Mouse (Mus musculus): ENCODE measurements around the gene Homer2. TPM values are rescaled to one million over a fixed set of nuclear protein-coding genes. Genes with fewer than 3 reads are reported as not detected.

Gene Homer2
- total and polyA plus RNA-seq, 3 experiments = 0.08 TPM; not detected in 2

- TF ChIP-seq PAX5 (IDR thresholded peaks at IDR 0.05; ENCODE audit: low read length) (no peak), NELFE (IDR thresholded peaks at IDR 0.05; ENCODE audit: low read depth, low read length) (no peak), MAFK (IDR thresholded peaks at IDR 0.05; ENCODE audit: insufficient replicate concordance, low read length) (no peak), MEF2A (IDR thresholded peaks at IDR 0.05; ENCODE audit: borderline replicate concordance, low read depth, low read length) (no peak), CHD2 (IDR thresholded peaks at IDR 0.05; ENCODE audit: low read length) (no peak), ELF1 (IDR thresholded peaks at IDR 0.05; ENCODE audit: low read depth, low read length) (no peak), IRF4 (IDR thresholded peaks at IDR 0.05; ENCODE audit: low read depth, low read length) (no peak), POLR2A (IDR thresholded peaks at IDR 0.05; ENCODE audit: low read depth, low read length) (no peak), JUN (IDR thresholded peaks at IDR 0.05; ENCODE audit: insufficient read depth, low read depth, low read length) (no peak), MXI1 (IDR thresholded peaks at IDR 0.05; ENCODE audit: low read depth, low read length) (no peak)
- Histone ChIP-seq H3K4me2 (ENCODE audit: insufficient read depth, low read depth, poor library complexity, severe bottlenecking) (no peak overlapping the region), H3K79me2 (replicated peaks; ENCODE audit: control insufficient read depth, extremely low read depth, insufficient read depth, poor library complexity, severe bottlenecking) (no peaks in the 10 kb centered on the region), H3K27me3 (replicated peaks) (peaks cover 27% of the 10 kb centered on the region), H3K4me3 (replicated peaks in 1 of 3; ENCODE audit: low read depth in 2 of 3, low read length in 2 of 3, poor library complexity in 1 of 3) (no peak overlapping the region), H3K9me3 (replicated peaks; ENCODE audit: low read length) (no peaks in the 10 kb centered on the region), H3K4me1 (ENCODE audit: control insufficient read depth in 1 of 2, insufficient read depth in 2 of 2) (peaks cover 2 to 11% of the 10 kb centered on the region in 2 experiments; a peak in 2 of 4 replicates), H3K27ac (ENCODE audit: insufficient read depth, low read depth) (no peak overlapping the region), H3K36me3 (replicated peaks in 1 of 2; ENCODE audit: control insufficient read depth in 1 of 2, insufficient read depth in 1 of 2, low read length in 1 of 2) (no peaks in the 10 kb centered on the region), H3K9ac (ENCODE audit: insufficient read depth, low read depth) (no peak overlapping the region)
- dilution Hi-C loops (cut with MboI; ENCODE audit: extremely low pct_ligation_motif_present, extremely low pct_unique_long_range_greater_than_20kb, low sequenced_read_pairs) = no loop called here
- no peak for DNase-seq (ENCODE audit: extremely low read depth)
- in situ Hi-C loops (cut with MboI; ENCODE audit: low pct_ligation_motif_present, low pct_unique_long_range_greater_than_20kb, low sequenced_read_pairs) = no loop called here
Measured at GRCm38 (mm10) chr7:81689116-81689681, 18.1 kb downstream of the Homer2 start.

GRCm38 (mm10) chr7:81688378-81688777 is 18.9 kb downstream of the Homer2 start:
- H3K9ac ChIP-seq (ENCODE audit: insufficient read depth, low read depth) = no peak overlapping the region
- no peak for DNase-seq (ENCODE audit: extremely low read depth)
- in situ Hi-C loops (cut with MboI; ENCODE audit: low pct_ligation_motif_present, low pct_unique_long_range_greater_than_20kb, low sequenced_read_pairs) (no loop called here), dilution Hi-C loops (cut with MboI; ENCODE audit: extremely low pct_ligation_motif_present, extremely low pct_unique_long_range_greater_than_20kb, low sequenced_read_pairs) (no loop called here)
- no peak overlapping the region for H3K4me3 ChIP-seq (replicated peaks in 1 of 3; ENCODE audit: low read depth in 2 of 3, low read length in 2 of 3, poor library complexity in 1 of 3)
- H3K36me3 ChIP-seq (replicated peaks in 1 of 2; ENCODE audit: control insufficient read depth in 1 of 2, insufficient read depth in 1 of 2, low read length in 1 of 2) = no peaks in the 10 kb centered on the region
- no peaks in the 10 kb centered on the region for H3K79me2 ChIP-seq (replicated peaks; ENCODE audit: control insufficient read depth, extremely low read depth, insufficient read depth, poor library complexity, severe bottlenecking)
- H3K9me3 ChIP-seq (replicated peaks; ENCODE audit: low read length) = no peaks in the 10 kb centered on the region
- H3K27me3 ChIP-seq (replicated peaks) = peaks cover 19% of the 10 kb centered on the region
- no peak overlapping the region for H3K4me2 ChIP-seq (ENCODE audit: insufficient read depth, low read depth, poor library complexity, severe bottlenecking)
- peaks cover 2 to 11% of the 10 kb centered on the region in 2 experiments; a peak in 2 of 4 replicates for H3K4me1 ChIP-seq (ENCODE audit: control insufficient read depth in 1 of 2, insufficient read depth in 2 of 2)
- H3K27ac ChIP-seq (ENCODE audit: insufficient read depth, low read depth) = no peak overlapping the region
- no peak for TF ChIP-seq MYC (IDR thresholded peaks at IDR 0.05; ENCODE audit: low read depth, low read length)
- TF ChIP-seq E2F4 (IDR thresholded peaks at IDR 0.05; ENCODE audit: insufficient replicate concordance, low read depth, low read length) = no peak
- no peak for TF ChIP-seq MXI1 (IDR thresholded peaks at IDR 0.05; ENCODE audit: low read depth, low read length)
- no peak for TF ChIP-seq MAZ (IDR thresholded peaks at IDR 0.05; ENCODE audit: low read depth, low read length)
- TF ChIP-seq NELFE (IDR thresholded peaks at IDR 0.05; ENCODE audit: low read depth, low read length) = no peak
- TF ChIP-seq JUN (IDR thresholded peaks at IDR 0.05; ENCODE audit: insufficient read depth, low read depth, low read length) = no peak
- no peak for TF ChIP-seq ZC3H11A (IDR thresholded peaks at IDR 0.05; ENCODE audit: low read depth, low read length)
- no peak for TF ChIP-seq MEF2A (IDR thresholded peaks at IDR 0.05; ENCODE audit: borderline replicate concordance, low read depth, low read length)
- no peak for TF ChIP-seq UBTF (IDR thresholded peaks at IDR 0.05; ENCODE audit: low read depth, low read length)
- TF ChIP-seq KAT2A (IDR thresholded peaks at IDR 0.05; ENCODE audit: insufficient replicate concordance, low read length) = no peak
- no peak for TF ChIP-seq ETS1 (conservative IDR thresholded peaks at IDR 0.05; ENCODE audit: low read depth, low read length)
- no peak for TF ChIP-seq USF1 (IDR thresholded peaks at IDR 0.05; ENCODE audit: low read depth, low read length)
- TF ChIP-seq TBP (conservative IDR thresholded peaks at IDR 0.05; ENCODE audit: low read depth, low read length) = no peak
- no peak for TF ChIP-seq USF2 (conservative IDR thresholded peaks at IDR 0.05; ENCODE audit: low read depth, low read length)
- TF ChIP-seq TCF12 (IDR thresholded peaks at IDR 0.05; ENCODE audit: low read depth, low read length) = no peak
